Mouse (Mus musculus): ENCODE results near the gene Skint9.
"Not testable (repeated sequence)": the region's sequence is repeated elsewhere in the genome, so short reads cannot be mapped to it uniquely, and the experiment has no call there.

Gene Skint9

GRCm38 (mm10) chr4:112433885-112434284, at the start of gene Skint9:
Skint9 (minus strand) TSS chr4:112433985.
- no peak for DNase-seq (ENCODE audit: extremely low read depth, insufficient read length, low spot score)

- no peak for DNase-seq (ENCODE audit: extremely low read depth, insufficient read length, low spot score)
Observed at GRCm38 (mm10) chr4:112432685-112433084, 1.1 kb downstream of the Skint9 start.

- no peak for DNase-seq (ENCODE audit: extremely low read depth, insufficient read length, low spot score)
Observed at GRCm38 (mm10) chr4:112432223-112432622, 1.6 kb downstream of the Skint9 start.

DNA sequence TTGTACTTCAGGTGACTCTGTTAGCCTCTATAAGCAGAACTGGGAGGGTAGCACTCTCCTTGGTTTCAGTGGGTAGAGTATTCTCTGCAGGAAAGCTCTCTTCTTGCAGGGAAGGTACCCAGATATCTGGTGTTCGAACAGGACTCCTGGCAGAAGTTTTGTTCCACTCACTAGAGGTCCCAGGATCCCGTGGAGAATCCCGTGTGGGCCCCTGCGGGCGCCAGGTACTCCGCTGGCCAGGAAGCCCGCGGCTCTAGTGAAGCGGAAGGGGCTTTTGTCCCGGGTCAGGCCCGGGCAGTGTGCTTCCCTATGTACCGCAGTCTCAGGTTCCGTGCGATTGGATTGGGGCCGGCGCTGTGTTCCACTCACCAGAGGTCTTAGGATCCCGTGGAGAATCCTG, 84.7 kb downstream of the Skint9 start:
- not testable (repeated sequence) for DNase-seq (ENCODE audit: extremely low read depth, insufficient read length, low spot score)

All from 3134 (cell line).